Mouse (Mus musculus): ENCODE measurements at regions not wholly inside any gene's neighbourhood (a gene's known extent, or its start where the extent isn't known, plus 50 kb on each side); places are given as distances from the start of the nearest gene placed in this dataset.

DNA sequence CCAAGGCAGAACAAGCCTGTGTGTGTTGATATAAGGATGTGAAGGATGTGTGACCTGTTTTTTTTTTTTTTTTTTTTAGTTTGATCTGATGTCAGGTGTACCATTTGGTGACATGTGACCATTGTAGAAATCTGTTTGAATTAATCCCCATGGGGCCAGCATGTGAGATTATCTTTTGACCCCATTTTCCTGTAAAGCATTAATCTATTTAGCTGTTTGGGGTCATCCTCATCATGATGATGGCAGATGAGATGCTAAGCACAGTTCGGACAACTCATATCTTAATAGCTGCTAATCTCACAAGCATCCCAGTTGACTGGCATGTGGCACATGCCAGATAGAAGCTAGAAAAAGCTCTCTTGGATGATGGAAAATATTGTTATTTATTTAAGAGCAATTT lies 434.0 kb upstream of the Adgrl2 start:
- no peak for DNase-seq (ENCODE audit: low read depth, low spot score)

DNA sequence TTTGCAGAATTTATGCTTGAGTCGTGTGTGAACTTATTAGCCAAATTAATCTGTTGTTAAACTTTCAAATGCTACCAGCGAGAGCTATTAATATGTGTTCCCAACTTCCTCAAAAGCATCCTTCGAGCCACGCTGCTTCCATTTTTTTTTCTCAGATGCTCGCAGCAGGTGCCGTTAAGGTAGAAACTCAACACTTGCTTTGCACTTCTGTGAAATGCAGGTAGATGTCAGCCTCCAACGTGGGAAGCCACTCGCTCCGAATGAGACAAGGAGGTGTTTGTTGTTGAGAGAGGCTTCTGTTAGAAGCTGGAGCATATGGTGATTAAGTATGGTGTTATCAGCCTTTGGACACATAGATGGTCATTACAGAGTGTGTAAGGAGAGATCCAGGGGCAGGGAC lies 433.1 kb upstream of the Adgrl2 start:
- no peak for DNase-seq (ENCODE audit: low read depth, low spot score)

DNA sequence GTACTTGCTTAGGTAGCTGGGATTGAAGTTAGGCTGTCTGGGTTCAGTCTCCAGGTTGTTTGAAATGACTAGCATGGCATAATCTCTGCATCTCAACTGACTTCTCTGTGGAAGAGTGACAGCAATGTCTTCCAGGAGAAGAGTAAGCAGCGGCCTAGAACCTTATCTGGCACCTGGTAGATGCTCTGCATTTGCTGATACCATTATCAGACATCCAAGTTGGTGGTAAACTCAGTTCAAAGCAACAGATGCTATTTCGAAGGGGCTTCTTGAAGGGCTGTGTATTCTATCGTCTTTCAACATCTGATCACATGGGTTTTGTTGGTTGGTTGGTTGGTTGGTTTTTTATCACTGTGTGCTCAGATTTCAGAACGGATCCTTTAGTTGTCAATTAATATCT lies 424.7 kb upstream of the Adgrl2 start:
- no peak for DNase-seq (ENCODE audit: low read depth, low spot score)

DNA sequence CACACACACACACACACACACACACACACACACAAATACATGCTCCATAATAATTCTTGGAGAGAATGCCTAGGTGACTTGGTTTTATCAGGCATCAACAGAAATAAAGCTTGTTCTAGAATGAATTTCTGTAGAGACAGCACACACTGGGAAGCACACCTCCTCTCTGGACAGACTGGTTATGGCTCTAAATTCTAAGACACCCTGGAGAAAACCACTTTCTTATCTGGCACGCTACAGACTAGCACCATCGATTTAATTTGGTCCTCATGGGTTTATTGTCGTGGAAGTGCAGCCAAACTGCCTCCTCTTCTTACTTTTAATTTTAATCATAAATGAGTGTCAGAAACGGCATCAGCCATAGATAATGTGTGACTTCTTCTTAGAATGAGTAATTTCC lies 422.8 kb upstream of the Adgrl2 start:
- DNase-seq (ENCODE audit: low read depth, low spot score), result no peak

DNA sequence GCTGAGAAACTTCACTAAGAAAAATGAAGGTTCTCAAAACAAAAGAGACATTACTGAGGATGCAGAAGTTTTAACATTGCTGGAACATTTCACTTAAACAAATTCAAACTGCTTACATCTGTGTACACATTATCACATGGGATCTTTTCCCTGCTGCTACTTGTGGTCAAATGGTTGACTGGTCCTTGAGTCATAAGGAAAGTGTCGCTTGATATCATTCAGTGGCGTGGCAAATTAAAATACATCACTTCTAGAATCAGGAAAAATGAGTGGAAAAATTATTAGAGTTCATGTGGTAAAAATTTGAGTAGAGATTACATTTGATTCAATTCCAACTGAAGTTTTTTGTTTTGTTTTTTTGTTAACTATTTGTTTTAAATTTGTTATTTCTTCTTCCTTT lies 420.2 kb upstream of the Adgrl2 start:
- no peak for DNase-seq (ENCODE audit: low read depth, low spot score)

DNA sequence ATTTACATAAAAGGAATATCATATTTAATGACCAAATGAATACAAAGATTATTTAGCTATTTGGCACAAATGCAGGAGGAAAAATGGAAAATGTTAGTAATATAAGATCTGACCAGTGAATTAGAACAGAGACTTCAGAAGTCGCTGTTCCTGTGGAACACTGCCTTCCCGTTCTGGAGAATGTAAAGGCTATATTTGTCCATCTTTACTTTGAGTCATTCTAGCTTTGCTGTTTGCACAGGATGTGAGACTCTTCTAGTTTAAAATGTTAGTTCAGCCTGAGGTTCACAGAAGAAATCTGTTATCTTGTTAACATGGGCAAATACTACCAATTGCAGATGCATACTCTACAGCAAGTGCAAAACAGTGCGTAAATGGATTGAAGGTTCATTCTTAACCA lies 418.5 kb upstream of the Adgrl2 start:
- DNase-seq (ENCODE audit: low read depth, low spot score), result no peak

DNA sequence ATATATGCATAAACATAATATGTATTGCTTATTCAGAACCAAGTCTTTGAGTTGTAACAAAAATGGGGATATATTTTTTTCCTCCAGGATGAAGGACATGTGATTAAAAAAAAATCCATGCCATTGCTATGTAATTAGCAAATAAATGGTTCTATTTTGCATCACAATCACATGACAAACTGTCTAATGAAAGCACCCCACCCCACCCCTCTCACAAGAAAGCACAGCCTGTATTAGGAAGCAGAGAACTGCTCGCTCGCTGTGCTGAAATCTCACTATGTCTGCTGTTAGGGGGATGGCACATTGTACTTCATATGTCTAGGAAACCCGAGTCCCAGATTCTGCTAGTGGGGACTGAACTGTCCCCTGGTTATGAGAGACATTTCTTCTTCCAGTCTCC lies 415.5 kb upstream of the Adgrl2 start:
- DNase-seq (ENCODE audit: low read depth, low spot score), result no peak

DNA sequence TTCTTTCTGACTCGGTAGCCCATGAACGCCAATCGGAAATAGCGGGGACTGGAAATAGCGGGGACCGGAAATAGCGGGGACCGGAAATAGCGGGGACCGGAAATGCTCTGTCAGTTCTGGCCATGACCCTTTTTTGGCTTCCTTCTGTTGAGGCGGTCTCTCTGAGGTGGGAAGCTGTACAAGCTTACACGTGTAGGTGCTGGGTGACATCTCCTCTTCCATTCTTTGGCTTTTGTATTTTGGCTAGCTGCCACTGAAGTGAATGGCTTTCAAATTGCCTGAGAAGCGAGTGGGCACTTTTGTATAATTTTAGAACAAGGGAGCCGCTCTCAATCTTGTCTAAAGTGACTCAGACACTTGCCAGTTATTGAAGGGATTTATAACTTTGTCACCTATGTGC lies 414.3 kb upstream of the Adgrl2 start:
- DNase-seq (ENCODE audit: low read depth, low spot score), result no peak

DNA sequence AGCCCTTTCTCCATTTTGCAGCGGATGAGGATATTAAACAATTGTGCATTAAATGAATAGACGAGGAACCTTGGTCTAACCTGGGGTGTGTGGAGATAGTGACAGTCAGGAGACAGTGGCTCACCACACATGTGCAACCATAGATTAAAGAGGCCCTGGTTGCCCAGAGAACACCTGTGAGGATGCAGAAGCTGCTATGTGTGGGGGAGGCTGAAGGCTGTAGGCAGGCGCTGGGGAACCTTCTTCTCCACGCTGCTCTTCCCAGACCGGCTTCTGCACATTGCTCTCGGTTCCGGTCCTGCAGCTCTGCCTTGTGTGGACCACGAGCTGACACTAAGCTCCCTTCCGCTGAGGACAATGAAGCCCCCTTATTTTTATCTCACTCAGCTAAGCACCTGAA lies 412.1 kb upstream of the Adgrl2 start:
- DNase-seq (ENCODE audit: low read depth, low spot score), result no peak

DNA sequence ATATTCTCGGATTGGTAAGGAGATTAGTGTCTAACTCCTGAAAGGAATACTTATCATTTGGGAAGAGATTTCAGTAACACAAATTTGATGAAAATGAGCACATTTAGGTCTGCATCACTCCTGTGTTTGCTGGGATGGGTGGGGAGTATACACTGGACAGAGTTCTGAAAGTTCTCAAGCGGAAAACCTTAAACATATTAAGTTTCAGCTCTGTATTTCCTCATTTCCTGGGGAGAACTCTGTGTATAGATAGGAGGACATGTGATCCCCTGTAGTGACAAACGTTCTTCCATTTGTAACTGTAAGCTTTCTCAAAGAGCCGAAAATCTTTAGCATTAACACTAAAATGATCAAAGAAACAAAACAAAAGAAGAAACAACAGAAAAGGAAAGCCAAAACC lies 404.7 kb upstream of the Adgrl2 start:
- DNase-seq (ENCODE audit: low read depth, low spot score), result no peak

DNA sequence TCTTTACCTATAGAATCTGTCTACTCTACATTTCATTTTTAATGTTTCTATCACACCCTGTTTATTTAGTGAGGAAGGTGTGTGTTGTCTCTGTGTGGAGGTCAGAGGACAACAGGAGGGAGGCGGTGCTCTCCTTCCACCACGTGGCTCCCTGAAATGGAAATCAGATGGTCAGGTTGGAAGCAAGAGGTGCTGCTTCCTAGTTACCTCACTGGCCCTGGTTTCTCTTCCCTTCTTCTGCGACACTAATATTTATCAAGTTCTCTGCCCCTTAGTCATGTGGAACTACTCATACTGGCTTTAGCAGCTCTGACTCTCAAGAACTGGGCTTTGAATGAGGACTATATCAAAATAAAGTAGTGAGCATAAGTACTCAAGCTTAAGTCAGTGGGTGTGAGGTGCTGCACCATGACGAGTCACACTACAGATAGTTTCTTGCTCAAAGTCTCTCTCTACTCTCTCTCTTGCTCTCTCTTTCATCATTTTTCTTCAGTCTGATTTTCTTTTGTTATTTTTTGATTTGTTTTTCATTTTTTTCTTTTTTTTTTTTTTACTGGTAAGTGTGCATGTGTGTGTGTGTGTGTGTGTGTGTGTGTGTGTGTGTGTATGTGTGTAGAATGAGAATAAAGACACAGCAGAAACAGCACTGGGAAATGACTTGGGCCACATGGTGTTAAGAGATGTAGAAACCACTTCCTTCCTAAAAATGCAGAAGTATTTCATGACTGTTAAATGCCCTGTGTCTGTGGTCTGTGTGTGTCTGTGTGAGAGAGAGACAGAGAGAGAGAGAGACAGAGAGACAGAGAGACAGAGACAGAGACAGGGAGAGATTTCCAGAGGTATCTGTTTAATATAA lies 403.2 kb upstream of the Adgrl2 start:
- DNase-seq (ENCODE audit: low read depth, low spot score), result no peak

DNA sequence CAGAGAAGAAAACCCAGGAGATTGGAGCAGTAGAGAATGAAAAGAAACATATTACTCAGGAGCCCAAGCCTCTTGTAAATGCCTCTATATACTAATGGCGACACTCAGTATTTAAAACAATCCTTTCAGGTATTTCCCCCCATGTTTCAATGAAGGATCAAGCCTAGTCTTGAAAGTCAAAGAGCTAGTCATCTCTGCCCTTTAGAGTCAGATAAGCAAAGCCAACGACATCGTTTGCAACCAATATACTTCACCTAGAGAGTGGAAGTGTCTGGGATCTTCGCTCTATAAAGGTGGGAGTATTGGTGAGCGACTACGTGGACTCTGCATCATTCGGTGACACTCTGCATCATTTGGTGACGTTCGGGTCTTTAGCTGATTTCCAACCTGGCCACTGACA lies 401.8 kb upstream of the Adgrl2 start:
- DNase-seq (ENCODE audit: low read depth, low spot score), result no peak

DNA sequence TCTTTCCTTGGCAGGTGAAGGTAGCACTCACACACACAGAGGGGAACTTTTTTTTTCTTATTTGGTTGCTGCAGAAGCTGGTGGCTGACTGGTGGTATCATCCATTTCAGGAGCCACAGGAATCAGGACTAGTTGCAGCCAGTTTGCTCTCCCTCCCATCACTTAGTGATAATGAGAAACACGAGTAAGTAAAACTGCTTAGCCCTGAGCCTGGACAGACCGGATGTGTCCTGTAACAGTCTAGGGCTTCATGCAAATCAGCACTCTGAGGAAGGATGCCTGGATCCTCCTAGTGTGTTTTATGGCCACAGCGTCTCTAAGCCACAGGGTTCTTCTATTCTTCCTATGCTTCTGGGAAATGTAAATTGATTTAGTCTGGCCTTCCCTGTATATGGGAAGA lies 397.2 kb upstream of the Adgrl2 start:
- no peak for DNase-seq (ENCODE audit: low read depth, low spot score)

DNA sequence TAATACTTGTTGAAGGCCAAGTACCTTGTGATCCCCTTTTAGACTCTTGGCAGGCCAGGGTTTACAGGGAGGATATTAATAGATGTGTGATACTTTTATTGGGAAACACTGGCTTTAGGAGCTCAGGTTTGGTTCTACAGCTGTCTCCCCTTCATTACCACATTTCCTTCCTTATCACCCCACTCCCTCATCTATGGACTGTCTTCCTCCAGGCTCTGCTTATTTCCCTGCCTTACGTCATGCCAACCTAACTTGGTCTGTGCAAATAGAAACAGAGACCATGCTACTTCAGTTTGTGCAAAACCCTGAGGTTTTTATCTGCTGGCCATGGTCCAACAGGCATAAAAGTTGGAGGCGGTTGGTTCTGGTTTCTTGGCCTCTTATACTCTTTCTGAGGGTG lies 395.7 kb upstream of the Adgrl2 start:
- no peak for DNase-seq (ENCODE audit: low read depth, low spot score)

DNA sequence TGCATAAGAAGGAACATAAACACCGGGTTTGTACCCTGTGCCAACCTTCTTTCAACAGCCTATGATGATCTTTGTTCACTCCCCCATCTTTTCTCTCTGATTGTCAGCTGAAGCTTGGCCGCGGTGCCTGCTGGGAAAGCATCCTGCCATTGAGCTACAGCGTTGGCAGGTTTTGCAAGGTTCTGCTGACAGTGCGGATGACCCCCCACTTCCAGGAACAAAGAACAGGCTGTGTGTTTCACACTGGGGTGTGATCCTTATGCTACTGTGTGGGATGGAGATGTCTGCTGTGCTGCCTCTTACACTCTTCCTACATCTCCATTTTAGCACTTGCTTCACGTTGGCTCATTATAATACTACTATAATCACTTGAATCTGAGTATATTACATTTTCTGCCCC lies 395.0 kb upstream of the Adgrl2 start:
- no peak for DNase-seq (ENCODE audit: low read depth, low spot score)

DNA sequence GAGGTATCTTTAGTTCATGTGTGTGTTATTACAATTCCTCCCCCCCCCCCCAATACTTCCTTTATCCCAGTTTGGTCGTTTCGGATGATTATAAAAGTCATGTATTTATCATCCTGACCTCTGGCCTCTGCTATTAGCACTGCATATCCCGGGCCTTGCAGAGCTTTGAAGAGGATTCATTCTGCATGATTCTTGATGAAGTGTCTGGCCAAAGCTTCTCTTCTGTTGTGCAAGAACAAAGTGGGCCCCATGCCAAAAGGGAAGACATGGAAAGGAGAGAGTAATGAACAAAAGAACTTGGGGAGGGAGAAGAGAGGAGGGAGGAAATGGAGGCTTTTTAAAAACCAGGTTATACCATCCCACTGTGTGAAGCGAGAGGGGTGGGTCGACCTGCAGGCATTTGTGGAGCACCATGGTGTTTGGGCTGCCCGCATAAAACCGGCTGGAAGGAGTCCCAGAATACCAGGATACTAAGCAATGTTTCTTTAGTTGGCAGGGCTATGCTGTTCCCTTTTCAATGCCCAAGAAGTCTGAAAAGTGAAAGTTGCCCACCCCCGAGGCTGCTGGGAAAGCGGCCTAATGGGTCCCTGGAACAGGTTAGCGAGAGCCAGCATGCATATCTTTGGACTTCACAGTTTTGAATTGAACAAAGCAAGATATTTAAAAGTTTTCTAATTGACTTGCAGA lies 391.3 kb upstream of the Adgrl2 start:
- no peak for DNase-seq (ENCODE audit: low read depth, low spot score)

DNA sequence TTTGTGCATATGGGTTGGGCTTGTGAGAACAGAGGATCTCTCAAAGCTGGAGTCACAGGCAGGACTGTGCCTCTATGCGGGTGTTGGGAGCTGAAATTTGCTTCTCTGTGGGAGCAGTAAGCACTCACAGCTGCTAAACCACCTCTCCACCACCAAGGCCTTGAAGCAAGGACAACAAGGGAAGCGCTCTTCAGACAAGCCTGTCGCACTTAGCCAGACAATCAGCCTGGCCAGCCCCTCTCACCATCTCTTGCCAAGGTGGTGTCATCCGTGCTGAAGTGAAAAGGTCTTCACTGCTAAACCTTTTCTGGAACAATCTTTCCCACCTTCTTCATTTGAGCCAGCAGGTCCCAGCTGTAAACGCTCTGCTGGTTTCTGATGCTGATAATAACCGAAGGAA lies 390.7 kb upstream of the Adgrl2 start:
- DNase-seq (ENCODE audit: low read depth, low spot score), result no peak

DNA sequence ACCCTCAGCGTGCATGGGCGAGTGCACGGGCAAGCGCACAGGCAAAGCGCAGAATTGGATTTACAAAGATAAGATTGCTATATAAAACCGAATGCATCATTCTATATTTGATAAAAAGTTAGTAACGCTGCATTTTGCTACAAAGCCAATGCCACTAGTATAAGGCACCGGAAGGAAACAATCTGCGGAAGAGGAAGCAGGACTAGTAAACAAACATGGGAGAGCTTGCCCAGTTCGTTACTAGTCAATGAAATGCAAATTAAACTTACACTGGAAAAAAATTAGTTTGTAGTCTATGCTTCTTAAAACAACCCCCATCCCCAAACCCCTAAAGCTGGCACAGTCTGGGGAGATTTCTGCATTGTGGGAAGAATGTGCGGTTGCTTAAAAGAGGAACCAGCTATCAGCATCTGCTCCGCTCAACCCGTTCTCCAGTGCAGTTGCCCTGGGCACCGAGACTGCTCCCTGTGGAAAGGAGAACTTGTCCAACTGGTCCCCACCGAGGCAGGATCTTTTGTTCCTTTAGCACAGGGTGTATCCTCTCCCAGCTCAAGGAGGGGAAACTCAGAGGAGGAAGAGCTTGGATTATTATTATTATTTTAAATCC lies 389.6 kb upstream of the Adgrl2 start:
- DNase-seq (ENCODE audit: low read depth, low spot score), result peak; percentile 32

DNA sequence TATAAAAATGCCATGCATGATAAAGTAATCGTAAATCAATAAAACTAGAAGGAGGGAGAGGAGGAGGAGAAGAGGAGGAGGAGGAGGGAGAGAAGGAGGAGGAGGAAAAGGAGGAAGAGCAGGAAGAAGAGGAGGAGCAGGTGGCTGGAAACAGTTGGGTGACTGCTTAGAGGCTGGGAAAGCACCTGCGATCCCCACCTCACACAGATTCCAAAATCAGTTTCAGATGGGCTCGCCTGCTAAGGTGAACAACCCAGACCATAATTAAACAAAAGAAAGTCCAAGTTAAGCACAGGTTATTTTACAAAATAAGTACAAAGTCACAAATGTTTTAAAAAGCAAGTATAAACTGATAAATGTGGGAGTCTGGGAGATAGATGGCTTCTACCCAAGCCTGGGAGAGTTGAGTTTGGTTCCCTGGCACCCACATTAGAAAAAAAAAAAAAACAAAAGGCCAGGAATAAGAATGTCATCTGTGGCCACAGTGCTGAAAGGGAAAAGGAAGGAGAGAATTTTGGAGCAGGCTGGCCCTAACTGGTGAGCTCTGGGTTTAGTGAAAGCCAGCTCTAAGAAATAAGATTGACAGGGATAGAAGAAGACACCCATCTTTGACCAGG lies 389.0 kb upstream of the Adgrl2 start:
- DNase-seq (ENCODE audit: low read depth, low spot score), result no peak

DNA sequence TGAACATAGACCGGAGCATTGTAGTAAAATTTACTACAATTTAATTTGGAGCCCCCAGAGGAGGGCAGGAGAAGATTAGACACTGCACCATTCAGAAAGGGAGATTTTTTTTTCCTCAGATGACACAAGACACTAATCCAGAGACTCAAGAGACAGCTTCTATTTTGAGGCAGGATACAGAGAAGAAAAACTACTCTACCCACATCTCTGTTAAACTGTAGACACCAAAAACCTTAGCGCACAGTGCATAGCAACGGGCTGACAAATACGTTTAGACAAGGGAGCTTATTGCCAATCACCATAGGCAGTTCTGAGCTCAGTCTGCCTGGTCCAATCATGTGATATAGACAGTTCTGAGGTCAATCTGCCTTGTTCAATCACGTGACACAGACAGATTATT lies 381.1 kb upstream of the Adgrl2 start:
- no peak for DNase-seq (ENCODE audit: low read depth, low spot score)

DNA sequence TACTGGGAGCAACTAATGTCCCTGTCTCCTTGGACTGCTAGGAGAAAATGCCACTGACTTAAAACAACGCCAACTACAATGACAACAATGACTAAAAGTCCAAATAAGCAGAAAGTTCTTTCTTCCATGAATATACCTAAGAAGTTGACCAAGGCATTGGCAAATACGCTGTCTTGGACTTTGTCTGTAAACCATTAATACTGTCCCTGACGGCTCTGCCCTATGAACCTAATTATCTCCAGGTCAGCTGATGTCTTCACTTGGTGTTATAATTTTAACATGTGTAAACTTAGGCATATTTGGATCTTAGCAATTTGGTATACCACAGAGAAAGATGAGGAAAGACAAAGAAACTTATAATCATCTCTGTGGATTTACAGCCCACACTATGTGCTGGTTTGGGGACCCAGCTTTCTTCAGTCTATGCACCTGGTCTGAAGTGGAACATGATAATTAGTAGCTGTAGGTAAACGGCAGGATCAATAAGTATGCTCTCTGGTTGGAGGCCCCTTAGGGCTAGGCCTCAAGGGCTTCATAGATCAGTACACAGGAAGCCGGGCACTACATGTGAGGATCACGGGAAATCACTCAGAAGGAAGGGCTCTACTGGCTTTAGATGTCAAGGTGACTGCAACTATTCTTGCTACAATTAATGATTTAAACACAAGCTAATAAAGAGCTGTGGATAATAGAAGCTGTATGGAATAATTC lies 380.3 kb upstream of the Adgrl2 start:
- DNase-seq (ENCODE audit: low read depth, low spot score), result no peak

DNA sequence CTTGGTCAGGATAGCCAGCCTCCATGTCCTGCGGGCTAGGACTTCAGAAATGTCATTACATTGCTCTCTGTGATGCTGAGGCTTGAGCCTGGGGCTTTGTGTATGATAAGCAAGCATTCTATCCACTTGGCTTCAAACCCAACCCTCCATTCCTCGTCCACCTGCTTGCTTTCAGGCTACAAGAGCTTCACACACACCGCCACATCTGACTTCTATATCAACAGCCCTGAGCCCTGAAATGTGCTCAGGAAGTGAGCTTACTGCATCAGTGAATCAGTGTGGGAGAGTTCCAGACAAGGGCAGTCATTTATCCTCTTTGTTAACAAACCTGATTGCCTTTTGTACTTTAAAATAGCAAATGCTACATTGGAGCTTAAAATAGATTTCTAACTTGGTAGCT lies 377.5 kb upstream of the Adgrl2 start:
- DNase-seq (ENCODE audit: low read depth, low spot score), result no peak
